In the genomic region with DNA sequence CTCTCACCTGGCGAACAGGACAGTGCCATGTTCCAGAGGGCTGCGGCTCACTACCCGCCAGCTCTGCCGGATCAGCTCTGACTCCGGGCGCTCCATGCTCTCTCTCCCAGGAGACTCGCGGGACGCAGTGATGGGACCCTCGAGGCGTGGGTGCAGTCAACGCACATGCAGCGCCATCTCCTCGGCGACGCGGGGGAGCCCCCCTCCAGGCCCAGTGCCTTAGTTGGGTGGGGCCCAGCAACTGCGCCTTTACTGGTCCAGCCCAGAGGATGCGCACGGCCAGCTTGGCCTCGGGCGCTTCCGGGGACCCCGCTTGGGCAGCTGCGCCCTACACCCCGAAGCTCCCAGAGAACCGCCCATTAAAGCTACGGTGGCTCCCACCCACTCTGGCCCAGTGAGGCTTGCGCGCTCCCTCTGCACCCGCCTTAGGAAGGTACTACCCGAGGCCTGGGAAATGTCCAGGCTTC, we compare ENCODE assay signal across 10 mouse cellular contexts. TPM values are rescaled to one million over a fixed set of nuclear protein-coding genes. Genes with fewer than 3 reads are reported as not detected.
DNase-seq lines count a peak whose midpoint lies in the region; ATAC-seq lines count a peak whose summit lies in the region.
"Had no signal": no experiment of that assay in that cellular context is flagged by ENCODE, and none has a peak within 500 bp of the region (broad histone marks: within the 10 kb centered on the region; RNA-seq: fewer than 3 reads in every experiment).

A gene (minus strand): TSS at position 375 of the 467 bp plus-strand sequence.

- H3K9ac ChIP-seq in heart, embryonic 12.5 days: peak within 1 kb of the TSS; percentile 57; the same call in 1 of the 2 replicates
- peak within 1 kb of the TSS; percentile 38 for H3K9ac ChIP-seq in hindbrain, embryonic 15.5 days
- H3K9ac ChIP-seq in midbrain, embryonic 12.5 days (replicated peaks): no peak within 1 kb of the TSS; the same call in 1 of the 2 replicates

- DNase-seq in heart, postnatal 25 days (ENCODE audit: low spot score): no peak
- DNase-seq in ZHBTc4 (ENCODE audit: low read depth, low spot score): peak; percentile 30
- DNase-seq in layer of hippocampus, adult 8-10 months (ENCODE audit: low spot score in 2 of 2): no peak
- no peak for DNase-seq in spleen, adult 18-20 months
- DNase-seq in left cerebral cortex, postnatal 36 days (ENCODE audit: low spot score in 2 of 2): no peak

- no peaks in the 10 kb centered on the region for H3K36me3 ChIP-seq in heart, embryonic 12.5 days
- no peaks in the 10 kb centered on the region for H3K36me3 ChIP-seq in hindbrain, embryonic 15.5 days
- no peaks in the 10 kb centered on the region for H3K36me3 ChIP-seq in midbrain, embryonic 12.5 days

- WGBS in heart, embryonic 12.5 days: 5% methylated on average over 32 of the region's 32 CpGs
- 5% methylated on average over 32 of the region's 32 CpGs for WGBS in hindbrain, embryonic 15.5 days
- WGBS in midbrain, embryonic 12.5 days: 3% methylated on average over 32 of the region's 32 CpGs

- H3K27ac ChIP-seq in heart, embryonic 12.5 days (ENCODE audit: poor library complexity, severe bottlenecking): no peak within 1 kb of the TSS
- H3K27ac ChIP-seq in hindbrain, embryonic 15.5 days (replicated peaks): no peak within 1 kb of the TSS
- no peak within 1 kb of the TSS for H3K27ac ChIP-seq in midbrain, embryonic 12.5 days (replicated peaks)
- H3K27ac ChIP-seq: macrophage had no signal

- peaks cover 60% of the 10 kb centered on the region for H3K27me3 ChIP-seq in heart, embryonic 12.5 days (replicated peaks)
- H3K27me3 ChIP-seq in hindbrain, embryonic 15.5 days: peaks cover 20% of the 10 kb centered on the region
- peaks cover 44% of the 10 kb centered on the region for H3K27me3 ChIP-seq in midbrain, embryonic 12.5 days

- intact Hi-C loops in heart, postnatal 25 days (cut with DNase I): no loop called here
- intact Hi-C loops in left cerebral cortex, postnatal 36 days (cut with DNase I): no loop called here

- peak within 1 kb of the TSS; percentile 44 for H3K4me3 ChIP-seq in heart, embryonic 12.5 days
- H3K4me3 ChIP-seq in hindbrain, embryonic 15.5 days: peak within 1 kb of the TSS; percentile 41
- peak within 1 kb of the TSS; percentile 32 for H3K4me3 ChIP-seq in midbrain, embryonic 12.5 days

- H3K4me2 ChIP-seq in heart, embryonic 12.5 days: peak within 1 kb of the TSS; percentile 79
- H3K4me2 ChIP-seq in hindbrain, embryonic 15.5 days: peak within 1 kb of the TSS; percentile 85
- H3K4me2 ChIP-seq in midbrain, embryonic 12.5 days (replicated peaks): peak within 1 kb of the TSS; percentile 56

- no peaks in the 10 kb centered on the region for H3K9me3 ChIP-seq in heart, embryonic 12.5 days (replicated peaks)
- H3K9me3 ChIP-seq in hindbrain, embryonic 15.5 days: no peaks in the 10 kb centered on the region
- no peaks in the 10 kb centered on the region for H3K9me3 ChIP-seq in midbrain, embryonic 12.5 days

- H3K4me1 ChIP-seq in heart, embryonic 12.5 days (replicated peaks): peaks cover 12% of the 10 kb centered on the region
- peaks cover 10% of the 10 kb centered on the region for H3K4me1 ChIP-seq in hindbrain, embryonic 15.5 days (replicated peaks)
- peaks cover 9% of the 10 kb centered on the region; the same call in 1 of the 2 replicates for H3K4me1 ChIP-seq in midbrain, embryonic 12.5 days

- ATAC-seq in heart, embryonic 12.5 days (ENCODE audit: insufficient number of reproducible peaks, low FRiP score): peak; percentile 34; the same call in 1 of the 2 replicates
- peak; percentile 70 for ATAC-seq in hindbrain, embryonic 15.5 days (ENCODE audit: low FRiP score, low read depth)
- no peak for ATAC-seq in midbrain, embryonic 12.5 days (ENCODE audit: low FRiP score, low read depth)

RNA-seq across cellular contexts. Expression of the gene that starts here (rescaled TPM):
- polyA plus RNA-seq in heart, embryonic 12.5 days (2016; fragmentation: Nextera tagmentation; extraction: Ambion mirVana): 0.57 TPM in 1 of 2 replicates, not detected in the other
- total RNA-seq in heart, postnatal 25 days (2021): not detected
- polyA plus RNA-seq in hindbrain, embryonic 15.5 days (2015; fragmentation: Nextera tagmentation; extraction: Ambion mirVana): 4.9 TPM in 2 replicates
- polyA plus RNA-seq in midbrain, embryonic 12.5 days (2016; fragmentation: Nextera tagmentation; extraction: Ambion mirVana): 0.66 and 0.69 TPM in 2 replicates
- 1 to 10 TPM; 2.6 to 4.2 (median 3.4) TPM for total RNA-seq in layer of hippocampus, adult 8-10 months (2022)
- 1 to 10 TPM; 6.6 to 7.7 TPM for total RNA-seq in left cerebral cortex, postnatal 36 days (2021)
- total RNA-seq: common myeloid progenitor, adult 5-6 weeks had no signal

Comparison
In these comparisons a context has a peak if more than half of its experiments do, and no peak if none do; other contexts are left out.
1. Peak in ATAC-seq, H3K4me3 ChIP-seq, H3K9ac ChIP-seq and H3K4me2 ChIP-seq in heart, embryonic 12.5 days; RNA of the gene not detected or under 1 TPM.